ENCODE assay signal across 21 mouse cellular contexts in the genomic region with DNA sequence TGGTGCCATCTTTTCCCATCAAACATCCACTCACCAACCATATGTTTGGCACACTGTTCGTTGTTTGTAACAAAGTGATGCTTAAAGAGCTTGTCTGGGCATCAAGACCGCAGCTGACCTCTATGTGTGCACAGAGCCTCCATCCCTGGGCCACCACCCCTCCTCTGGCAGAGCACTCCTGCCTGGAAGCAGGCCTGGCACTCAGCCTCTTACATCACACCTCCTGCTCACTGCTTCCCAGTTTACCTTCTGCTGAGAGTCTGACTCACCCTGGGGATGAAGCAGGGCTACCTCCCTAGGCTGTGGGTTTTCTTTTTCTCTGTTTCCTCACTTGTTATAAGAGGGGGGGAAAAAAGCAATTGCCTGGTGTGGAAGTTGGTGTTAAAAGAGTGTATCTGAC.
DNase-seq lines count a peak whose midpoint lies in the region; ATAC-seq lines count a peak whose summit lies in the region.
"Had no signal": no experiment of that assay in that cellular context is flagged by ENCODE, and none has a peak within 500 bp of the region (broad histone marks: within the 10 kb centered on the region; RNA-seq: fewer than 3 reads in every experiment).

No protein-coding gene starts in this region.

- no peaks in the 10 kb centered on the region for H3K36me3 ChIP-seq in heart, embryonic 11.5 days (ENCODE audit: control insufficient read depth, insufficient read depth, low read length)
- H3K36me3 ChIP-seq: G1E; heart, embryonic 12.5 days; midbrain, embryonic 12.5 days had no signal

- no peak overlapping the region for H3K9ac ChIP-seq in heart, embryonic 11.5 days (ENCODE audit: low read depth, low read length)
- H3K9ac ChIP-seq: heart, embryonic 12.5 days; lung, embryonic 14.5 days; midbrain, embryonic 12.5 days had no signal

- H3K27me3 ChIP-seq in heart, embryonic 11.5 days (ENCODE audit: control insufficient read depth, insufficient read depth, low read length) = no peaks in the 10 kb centered on the region
- H3K27me3 ChIP-seq: heart, embryonic 12.5 days; midbrain, embryonic 12.5 days had no signal

- peak; percentile 69 for DNase-seq in heart, adult 11 months
- peak; percentile 62 for DNase-seq in right cerebral cortex, postnatal 25 days
- DNase-seq in right cerebral cortex, postnatal 10 days (ENCODE audit: low spot score in 2 of 2) = no peak
- DNase-seq in cerebellum, adult 8-10 months = peak; percentile 61
- DNase-seq in embryo, embryonic 10 days (ENCODE audit: low spot score) = no peak
- no peak for DNase-seq in spleen, postnatal 4 days (ENCODE audit: low spot score in 2 of 2)
- DNase-seq: embryo, embryonic 11 days; gastrocnemius, postnatal 14 days; heart, postnatal 4 days; liver; lung, embryonic 14.5 days; thymus, adult 2 months had no signal

- H3K9me3 ChIP-seq in heart, embryonic 11.5 days (replicated peaks; ENCODE audit: control insufficient read depth, low read length) = no peaks in the 10 kb centered on the region
- H3K9me3 ChIP-seq: G1E; heart, embryonic 12.5 days; midbrain, embryonic 12.5 days had no signal

- no peak for ATAC-seq in heart, embryonic 11.5 days (replicated peaks; ENCODE audit: insufficient number of reproducible peaks, low FRiP score, low TSS enrichment)
- no peak for ATAC-seq in activated CD4-positive, CD25-positive, alpha-beta regulatory T cell, adult 4 months
- ATAC-seq: forebrain, embryonic 14.5 days; inflammation-experienced regulatory T-cells, adult 6 months had no signal

- no peak overlapping the region for H3K27ac ChIP-seq in heart, embryonic 11.5 days (ENCODE audit: low read depth, low read length)
- H3K27ac ChIP-seq: macrophage; midbrain, embryonic 12.5 days had no signal

- no peak overlapping the region for H3K4me2 ChIP-seq in heart, embryonic 11.5 days
- H3K4me2 ChIP-seq: heart, embryonic 12.5 days; lung, embryonic 14.5 days; midbrain, embryonic 12.5 days had no signal

- no peaks in the 10 kb centered on the region for H3K4me1 ChIP-seq in heart, embryonic 11.5 days (ENCODE audit: control insufficient read depth, insufficient read depth, low read length)
- H3K4me1 ChIP-seq: heart, embryonic 12.5 days had no signal

- 63% methylated on average over 2 of the region's 2 CpGs for WGBS in heart, embryonic 11.5 days (ENCODE audit: insufficient replicate concordance)

- H3K4me3 ChIP-seq in heart, embryonic 11.5 days (ENCODE audit: low read depth, low read length) = no peak overlapping the region
- H3K4me3 ChIP-seq: heart, embryonic 12.5 days; midbrain, embryonic 12.5 days; myocyte had no signal

Comparison
In these comparisons a context has a peak if more than half of its experiments do, and no peak if none do; other contexts are left out.
1. DNase-seq: peak in heart, adult 11 months (single experiment), right cerebral cortex, postnatal 25 days (single experiment) and cerebellum, adult 8-10 months (single experiment); none in right cerebral cortex, postnatal 10 days (0 of 2), embryo, embryonic 10 days (single experiment) and spleen, postnatal 4 days (0 of 2).